In genomic region chr2:35529086-35529485, GRCm38 (mm10) we compare ENCODE assay signal across 13 mouse cellular contexts.
"Had no signal": no experiment of that assay in that cellular context is flagged by ENCODE, and none has a peak within 500 bp of the region (broad histone marks: within the 10 kb centered on the region; RNA-seq: fewer than 3 reads in every experiment).

No protein-coding gene starts in this region.

- H3K27me3 ChIP-seq: kidney, embryonic 15.5 days; limb, embryonic 12.5 days; liver, embryonic 13.5 days; lung, embryonic 15.5 days; neural tube, embryonic 15.5 days had no signal

- H3K9ac ChIP-seq: kidney, embryonic 15.5 days; limb, embryonic 12.5 days; liver, embryonic 13.5 days; liver, postnatal 0 days; lung, embryonic 15.5 days; neural tube, embryonic 15.5 days had no signal

- H3K4me3 ChIP-seq: kidney, embryonic 15.5 days; limb, embryonic 12.5 days; liver, embryonic 13.5 days; lung, embryonic 15.5 days; myocyte; neural tube, embryonic 15.5 days had no signal

- H3K36me3 ChIP-seq: kidney, embryonic 15.5 days; limb, embryonic 12.5 days; liver, embryonic 13.5 days; lung, embryonic 15.5 days; neural tube, embryonic 15.5 days had no signal

- H3K4me2 ChIP-seq: kidney, embryonic 15.5 days; limb, embryonic 12.5 days; liver, embryonic 13.5 days; lung, embryonic 15.5 days; neural tube, embryonic 15.5 days had no signal

- H3K27ac ChIP-seq: kidney, embryonic 15.5 days; limb, embryonic 12.5 days; liver, embryonic 13.5 days; lung, embryonic 15.5 days; macrophage; neural tube, embryonic 15.5 days had no signal

- ATAC-seq: liver, postnatal 0 days had no signal

- H3K4me1 ChIP-seq: limb, embryonic 12.5 days; lung, embryonic 15.5 days had no signal

- H3K9me3 ChIP-seq: kidney, embryonic 15.5 days; limb, embryonic 12.5 days; liver, embryonic 13.5 days; lung, embryonic 15.5 days; neural tube, embryonic 15.5 days had no signal

- DNase-seq: kidney, postnatal 14 days; liver; liver, embryonic 13.5 days; liver, postnatal 0 days; lung, postnatal 14 days; midbrain, embryonic 14.5 days; thymus, postnatal 4 days had no signal
